Mouse (Mus musculus) MEL (cell line): ENCODE measurements at regions not wholly inside any gene's neighbourhood (a gene's known extent, or its start where the extent isn't known, plus 50 kb on each side); places are given as distances from the start of the nearest gene placed in this dataset.

ENCODE experiments used
- DNase-seq: peaks from one replicate; pipeline ENCODE4 v3.0.0; 2011; ENCODE audit warnings: low read depth, low spot score
- H3K27ac ChIP-seq: 2 replicates; pipeline ENCODE4 v1.5.1; 2012; ENCODE audit warnings: low read depth, mild to moderate bottlenecking, control low read depth, low read length, moderate library complexity; ENCODE audit not compliant: control insufficient read depth
- H3K27me3 ChIP-seq, 2 experiments: fragments of 150-350 bp in 1 of 2; sonication (generic) in 1 of 2; 2 replicates each; pipeline ENCODE4 v1.6.1; 2012; ENCODE audit warnings: low read length in 2 of 2, mild to moderate bottlenecking in 2 of 2, improper control_type of control experiment in 1 of 2, moderate library complexity in 1 of 2; ENCODE audit not compliant: insufficient read depth in 2 of 2, control insufficient read depth in 1 of 2
- H3K36me3 ChIP-seq, 2 experiments: 2 replicates each; pipeline ENCODE4 v1.6.1; 2012 to 2014; ENCODE audit warnings: low read length in 2 of 2, improper control_type of control experiment in 1 of 2, inconsistent platforms in 1 of 2, mild to moderate bottlenecking in 1 of 2; ENCODE audit not compliant: insufficient read depth in 2 of 2, control insufficient read depth in 1 of 2
- H3K4me1 ChIP-seq, 2 experiments: fragments of 150-350 bp in 1 of 2; sonication (generic) in 1 of 2; 2 replicates each; pipeline ENCODE4 v1.6.1; 2012; ENCODE audit warnings: low read length in 2 of 2, improper control_type of control experiment in 1 of 2, mild to moderate bottlenecking in 1 of 2; ENCODE audit not compliant: insufficient read depth in 2 of 2, control insufficient read depth in 1 of 2
- H3K4me3 ChIP-seq, 2 experiments: fragments of 150-350 bp in 1 of 2; sonication (generic) in 1 of 2; 2 replicates each; pipeline ENCODE4 v1.5.1; 2012; ENCODE audit warnings: low read depth in 2 of 2, low read length in 2 of 2, mild to moderate bottlenecking in 2 of 2, moderate library complexity in 2 of 2, control low read depth in 1 of 2, improper control_type of control experiment in 1 of 2; ENCODE audit not compliant: control insufficient read depth in 1 of 2, insufficient read depth in 1 of 2
- H3K79me2 ChIP-seq: 2 replicates; pipeline ENCODE4 v1.6.1; 2012; ENCODE audit warnings: mild to moderate bottlenecking, low read length, moderate library complexity; ENCODE audit not compliant: control insufficient read depth, poor library complexity, insufficient read depth
- H3K9ac ChIP-seq: 2 replicates; pipeline ENCODE4 v1.6.1; 2012; ENCODE audit warnings: low read depth, mild to moderate bottlenecking, control low read depth, low read length, moderate library complexity; ENCODE audit not compliant: control insufficient read depth, poor library complexity, severe bottlenecking
- H3K9me3 ChIP-seq: fragments of 150-350 bp; sonication (generic); replicated peaks from 2 replicates; pipeline ENCODE4 v1.6.1; 2012; ENCODE audit warnings: mild to moderate bottlenecking, low read length, improper control_type of control experiment, moderate library complexity; ENCODE audit not compliant: insufficient read depth
- CHD1 ChIP-seq: IDR thresholded peaks from 2 replicates; pipeline ENCODE4 v1.6.1; 2012; ENCODE audit warnings: low read depth, mild to moderate bottlenecking, inconsistent platforms, low read length, improper control_type of control experiment
- CHD2 ChIP-seq: IDR thresholded peaks from 2 replicates; pipeline ENCODE4 v1.6.1; 2011; ENCODE audit warnings: low read length, improper control_type of control experiment
- CTCF ChIP-seq, 3 experiments: IDR thresholded peaks in 2 of 3; conservative IDR thresholded peaks in 1 of 3; 2 replicates each; pipeline ENCODE4 v1.5.1; 2011 to 2012; ENCODE audit warnings: low read length in 3 of 3, low read depth in 2 of 3, mild to moderate bottlenecking in 2 of 3, improper control_type of control experiment in 1 of 3, inconsistent platforms in 1 of 3, mixed read lengths in 1 of 3, moderate library complexity in 1 of 3; ENCODE audit not compliant: control insufficient read depth in 1 of 3, insufficient read depth in 1 of 3, poor library complexity in 1 of 3, severe bottlenecking in 1 of 3
- E2F4 ChIP-seq: IDR thresholded peaks from 2 replicates; pipeline ENCODE4 v1.6.1; 2011; ENCODE audit warnings: low read depth, low read length, improper control_type of control experiment, borderline replicate concordance
- EP300 ChIP-seq, 2 experiments: IDR thresholded peaks; 2 replicates each; pipeline ENCODE4 v1.6.1; 2011; ENCODE audit warnings: improper control_type of control experiment in 2 of 2, low read length in 2 of 2, low read depth in 1 of 2, mild to moderate bottlenecking in 1 of 2
- ETS1 ChIP-seq: IDR thresholded peaks from 2 replicates; pipeline ENCODE4 v1.6.1; 2012; ENCODE audit warnings: low read depth, mild to moderate bottlenecking, inconsistent platforms, low read length, improper control_type of control experiment, moderate library complexity
- GABPA ChIP-seq: IDR thresholded peaks from 2 replicates; pipeline ENCODE4 v1.6.1; 2012; ENCODE audit warnings: low read depth, mild to moderate bottlenecking, inconsistent platforms, low read length, improper control_type of control experiment, moderate library complexity
- JUND ChIP-seq: IDR thresholded peaks from 2 replicates; pipeline ENCODE4 v1.6.1; 2011; ENCODE audit warnings: low read depth, mild to moderate bottlenecking, improper control_type of control experiment, low read length
- KAT2A ChIP-seq: conservative IDR thresholded peaks from 2 replicates; pipeline ENCODE4 v1.6.1; 2012; ENCODE audit warnings: low read depth, low read length, improper control_type of control experiment, inconsistent platforms
- MAX ChIP-seq: IDR thresholded peaks from 2 replicates; pipeline ENCODE4 v1.6.1; 2011; ENCODE audit warnings: low read length, improper control_type of control experiment
- MXI1 ChIP-seq: IDR thresholded peaks from 2 replicates; pipeline ENCODE4 v1.6.1; 2011; ENCODE audit warnings: mild to moderate bottlenecking, low read depth, low read length, improper control_type of control experiment
- MYC ChIP-seq: IDR thresholded peaks from 2 replicates; pipeline ENCODE4 v1.6.1; 2011; ENCODE audit warnings: low read depth, mild to moderate bottlenecking, low read length, improper control_type of control experiment, moderate library complexity
- NELFE ChIP-seq: IDR thresholded peaks from 2 replicates; pipeline ENCODE4 v1.6.1; 2011; ENCODE audit warnings: low read depth, low read length, improper control_type of control experiment
- POLR2AphosphoS5 ChIP-seq: IDR thresholded peaks from 2 replicates; pipeline ENCODE4 v1.6.1; 2012; ENCODE audit warnings: low read depth, borderline replicate concordance, mild to moderate bottlenecking, inconsistent platforms, low read length, moderate library complexity, mixed read lengths
- RCOR1 ChIP-seq: IDR thresholded peaks from 2 replicates; pipeline ENCODE4 v1.6.1; 2012; ENCODE audit warnings: low read depth, mild to moderate bottlenecking, inconsistent platforms, low read length, improper control_type of control experiment
- TCF12 ChIP-seq: IDR thresholded peaks from 2 replicates; pipeline ENCODE4 v1.6.1; 2014; ENCODE audit warnings: low read depth, mild to moderate bottlenecking, inconsistent platforms, low read length, improper control_type of control experiment, moderate library complexity
- ZC3H11A ChIP-seq: IDR thresholded peaks from 2 replicates; pipeline ENCODE4 v1.6.1; 2012; ENCODE audit warnings: low read depth, mild to moderate bottlenecking, inconsistent platforms, low read length, improper control_type of control experiment
- ZKSCAN1 ChIP-seq: IDR thresholded peaks from 2 replicates; pipeline ENCODE4 v1.6.1; 2012; ENCODE audit warnings: low read depth, mild to moderate bottlenecking, inconsistent platforms, low read length, improper control_type of control experiment, moderate library complexity

DNA sequence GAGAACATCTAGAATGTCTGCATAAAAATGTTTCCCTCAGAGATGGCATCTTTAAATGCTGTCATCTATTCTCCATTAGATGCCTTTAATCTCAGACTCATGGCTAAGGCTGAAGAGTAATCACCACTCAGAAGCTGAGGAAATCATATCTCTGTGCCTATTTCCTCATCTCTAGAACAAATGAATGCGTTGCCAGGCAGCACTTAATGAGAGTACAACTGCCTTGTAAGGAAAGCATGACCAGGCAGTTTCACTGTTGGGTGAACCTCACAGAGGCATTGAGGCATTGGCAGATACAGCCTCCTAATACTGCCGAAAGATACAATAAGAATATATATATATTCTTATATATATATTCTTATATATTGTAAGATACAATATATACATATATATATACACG lies 137.3 kb downstream of the Samd5 start:
- no peak for TF ChIP-seq CTCF (IDR thresholded peaks at IDR 0.05 in 2 of 3, conservative IDR thresholded peaks at IDR 0.05 in 1 of 3; ENCODE audit: control insufficient read depth in 1 of 3, insufficient read depth in 1 of 3, low read depth in 2 of 3, low read length in 3 of 3, poor library complexity in 1 of 3, severe bottlenecking in 1 of 3)
- TF ChIP-seq JUND = no peak
- no peak for TF ChIP-seq MAX
- no peak for TF ChIP-seq MYC
- no peak for TF ChIP-seq KAT2A
- TF ChIP-seq CHD2 = no peak
- no peak for TF ChIP-seq ZC3H11A
- no peak for DNase-seq
- no peak overlapping the region for H3K27ac ChIP-seq
- H3K4me3 ChIP-seq = no peak overlapping the region
- H3K79me2 ChIP-seq = no peaks in the 10 kb centered on the region
- no peaks in the 10 kb centered on the region for H3K4me1 ChIP-seq
- no peaks in the 10 kb centered on the region for H3K36me3 ChIP-seq
- no peak overlapping the region for H3K9ac ChIP-seq
- H3K27me3 ChIP-seq = no peaks in the 10 kb centered on the region; a peak in 1 of 4 replicates
- H3K9me3 ChIP-seq = no peaks in the 10 kb centered on the region

DNA sequence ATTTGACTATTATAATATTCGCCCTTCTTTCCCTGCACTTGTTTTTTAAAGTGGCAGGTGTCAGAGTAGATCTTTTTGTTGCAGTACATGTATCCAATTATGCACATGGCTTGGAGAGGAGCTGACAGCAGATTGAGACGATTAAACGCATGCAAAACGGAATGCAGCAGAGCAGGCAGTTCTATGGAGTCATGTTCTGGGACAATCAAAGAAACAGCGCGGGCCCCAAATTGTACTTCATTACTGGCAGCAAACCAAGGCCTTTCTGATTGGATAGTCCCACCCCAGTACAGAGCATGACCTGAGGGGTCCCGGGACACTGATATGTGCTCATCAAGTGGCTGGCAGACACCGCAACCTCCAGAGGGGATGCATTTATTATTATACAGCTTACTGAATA lies 140.5 kb downstream of the Samd5 start:
- TF ChIP-seq NELFE = no peak
- TF ChIP-seq ETS1 = no peak
- TF ChIP-seq E2F4 = no peak
- no peak for TF ChIP-seq GABPA
- no peak for TF ChIP-seq POLR2AphosphoS5
- no peak for TF ChIP-seq KAT2A
- TF ChIP-seq EP300 (IDR thresholded peaks at IDR 0.05; ENCODE audit: low read depth in 1 of 2, low read length in 2 of 2) = no peak
- TF ChIP-seq ZKSCAN1 = no peak
- no peak for TF ChIP-seq MAX
- TF ChIP-seq CHD1 = no peak
- TF ChIP-seq MXI1 = no peak
- no peak for TF ChIP-seq TCF12
- TF ChIP-seq RCOR1 = no peak
- no peak for TF ChIP-seq JUND
- H3K36me3 ChIP-seq = no peaks in the 10 kb centered on the region
- no peaks in the 10 kb centered on the region for H3K9me3 ChIP-seq
- no peak overlapping the region for H3K27ac ChIP-seq
- H3K79me2 ChIP-seq = no peaks in the 10 kb centered on the region
- no peak for DNase-seq
- no peak overlapping the region for H3K9ac ChIP-seq
- H3K27me3 ChIP-seq = no peaks in the 10 kb centered on the region; a peak in 1 of 4 replicates
- H3K4me1 ChIP-seq = no peaks in the 10 kb centered on the region
- no peak overlapping the region for H3K4me3 ChIP-seq
